Mouse (Mus musculus): ENCODE results near the gene Ddi2. TPM values are rescaled to one million over a fixed set of nuclear protein-coding genes. Genes with fewer than 3 reads are reported as not detected.
A peak's percentile ranks its signal among the peaks of the same experiment; 100 is the strongest.

Ddi2 gene
- polyA plus RNA-seq, 1 experiment: 74.4 TPM

GRCm38 (mm10) chr4:141746578-141747346, 23.5 kb upstream of the Ddi2 start, which contains the start of gene Agmat:
TSS of gene Agmat (plus strand) at chr4:141746672.
- no peak within 1 kb of the TSS for H3K4me3 ChIP-seq (ENCODE audit: insufficient read depth, low read length)
- no peaks in the 10 kb centered on the region for H3K4me1 ChIP-seq (ENCODE audit: control insufficient read depth, insufficient read depth, low read length)
- H3K27ac ChIP-seq (ENCODE audit: insufficient read depth, low read depth, low read length): no peak within 1 kb of the TSS
- TF ChIP-seq POLR2A (IDR thresholded peaks at IDR 0.05; ENCODE audit: borderline replicate concordance, low read depth, low read length) (no peak), CTCF (IDR thresholded peaks at IDR 0.05; ENCODE audit: low read depth, low read length) (no peak)

GRCm38 (mm10) chr4:141742381-141742780, 19.2 kb upstream of the Ddi2 start:
- no peak overlapping the region for H3K27ac ChIP-seq (ENCODE audit: insufficient read depth, low read depth, low read length)
- no peak overlapping the region for H3K4me3 ChIP-seq (ENCODE audit: insufficient read depth, low read length)
- no peaks in the 10 kb centered on the region for H3K4me1 ChIP-seq (ENCODE audit: control insufficient read depth, insufficient read depth, low read length)

GRCm38 (mm10) chr4:141741856-141742255, 18.6 kb upstream of the Ddi2 start:
- H3K27ac ChIP-seq (ENCODE audit: insufficient read depth, low read depth, low read length): no peak overlapping the region
- no peak for TF ChIP-seq POLR2A (IDR thresholded peaks at IDR 0.05; ENCODE audit: borderline replicate concordance, low read depth, low read length)
- no peak for TF ChIP-seq CTCF (IDR thresholded peaks at IDR 0.05; ENCODE audit: low read depth, low read length)
- H3K4me3 ChIP-seq (ENCODE audit: insufficient read depth, low read length): no peak overlapping the region
- H3K4me1 ChIP-seq (ENCODE audit: control insufficient read depth, insufficient read depth, low read length): no peaks in the 10 kb centered on the region

More at GRCm38 (mm10) chr4:141742381-141742780, 19.2 kb upstream of the Ddi2 start:
- TF ChIP-seq POLR2A (IDR thresholded peaks at IDR 0.05; ENCODE audit: borderline replicate concordance, low read depth, low read length) (no peak), CTCF (IDR thresholded peaks at IDR 0.05; ENCODE audit: low read depth, low read length) (no peak)

- H3K27ac ChIP-seq (ENCODE audit: insufficient read depth, low read depth, low read length): no peak overlapping the region
- H3K4me3 ChIP-seq (ENCODE audit: insufficient read depth, low read length): no peak overlapping the region
- H3K4me1 ChIP-seq (ENCODE audit: control insufficient read depth, insufficient read depth, low read length): peaks cover 10% of the 10 kb centered on the region
- TF ChIP-seq CTCF (IDR thresholded peaks at IDR 0.05; ENCODE audit: low read depth, low read length): no peak
- TF ChIP-seq POLR2A (IDR thresholded peaks at IDR 0.05; ENCODE audit: borderline replicate concordance, low read depth, low read length): no peak
Observed at GRCm38 (mm10) chr4:141738015-141738414, 14.8 kb upstream of the Ddi2 start.

GRCm38 (mm10) chr4:141736856-141737255, 13.6 kb upstream of the Ddi2 start:
- peaks cover 15% of the 10 kb centered on the region for H3K4me1 ChIP-seq (ENCODE audit: control insufficient read depth, insufficient read depth, low read length)
- H3K4me3 ChIP-seq (ENCODE audit: insufficient read depth, low read length): no peak overlapping the region
- TF ChIP-seq CTCF (IDR thresholded peaks at IDR 0.05; ENCODE audit: low read depth, low read length) (no peak), POLR2A (IDR thresholded peaks at IDR 0.05; ENCODE audit: borderline replicate concordance, low read depth, low read length) (no peak)
- H3K27ac ChIP-seq (ENCODE audit: insufficient read depth, low read depth, low read length): peak overlapping the region; percentile 61

GRCm38 (mm10) chr4:141735206-141735560, 12.0 kb upstream of the Ddi2 start:
- no peak for TF ChIP-seq CTCF (IDR thresholded peaks at IDR 0.05; ENCODE audit: low read depth, low read length)
- no peak for TF ChIP-seq POLR2A (IDR thresholded peaks at IDR 0.05; ENCODE audit: borderline replicate concordance, low read depth, low read length)
- no peak overlapping the region for H3K4me3 ChIP-seq (ENCODE audit: insufficient read depth, low read length)
- H3K27ac ChIP-seq (ENCODE audit: insufficient read depth, low read depth, low read length): no peak overlapping the region
- H3K4me1 ChIP-seq (ENCODE audit: control insufficient read depth, insufficient read depth, low read length): peaks cover 22% of the 10 kb centered on the region

GRCm38 (mm10) chr4:141734446-141735205, 11.4 kb upstream of the Ddi2 start:
- H3K4me1 ChIP-seq (ENCODE audit: control insufficient read depth, insufficient read depth, low read length): peaks cover 22% of the 10 kb centered on the region
- H3K27ac ChIP-seq (ENCODE audit: insufficient read depth, low read depth, low read length): peak overlapping the region; percentile 2; the same call in 1 of the 2 replicates
- no peak for TF ChIP-seq CTCF (IDR thresholded peaks at IDR 0.05; ENCODE audit: low read depth, low read length)
- TF ChIP-seq POLR2A (IDR thresholded peaks at IDR 0.05; ENCODE audit: borderline replicate concordance, low read depth, low read length): no peak
- peak overlapping the region; percentile 41 for H3K4me3 ChIP-seq (ENCODE audit: insufficient read depth, low read length)

GRCm38 (mm10) chr4:141731766-141732165, 8.5 kb upstream of the Ddi2 start:
- Histone ChIP-seq H3K27ac (ENCODE audit: insufficient read depth, low read depth, low read length) (no peak overlapping the region; the same call in 1 of the 2 replicates), H3K4me1 (ENCODE audit: control insufficient read depth, insufficient read depth, low read length) (peaks cover 30% of the 10 kb centered on the region), H3K4me3 (ENCODE audit: insufficient read depth, low read length) (no peak overlapping the region)
- no peak for TF ChIP-seq CTCF (IDR thresholded peaks at IDR 0.05; ENCODE audit: low read depth, low read length)

- H3K27ac ChIP-seq (ENCODE audit: insufficient read depth, low read depth, low read length): no peak overlapping the region
- peaks cover 24% of the 10 kb centered on the region for H3K4me1 ChIP-seq (ENCODE audit: control insufficient read depth, insufficient read depth, low read length)
- no peak for TF ChIP-seq POLR2A (IDR thresholded peaks at IDR 0.05; ENCODE audit: borderline replicate concordance, low read depth, low read length)
- no peak for TF ChIP-seq CTCF (IDR thresholded peaks at IDR 0.05; ENCODE audit: low read depth, low read length)
- H3K4me3 ChIP-seq (ENCODE audit: insufficient read depth, low read length): no peak overlapping the region
Observed at GRCm38 (mm10) chr4:141730401-141730800, 7.2 kb upstream of the Ddi2 start.

- Histone ChIP-seq H3K27ac (ENCODE audit: insufficient read depth, low read depth, low read length) (no peak overlapping the region), H3K4me3 (ENCODE audit: insufficient read depth, low read length) (no peak overlapping the region), H3K4me1 (ENCODE audit: control insufficient read depth, insufficient read depth, low read length) (peaks cover 30% of the 10 kb centered on the region)
- no peak for TF ChIP-seq CTCF (IDR thresholded peaks at IDR 0.05; ENCODE audit: low read depth, low read length)
- TF ChIP-seq POLR2A (IDR thresholded peaks at IDR 0.05; ENCODE audit: borderline replicate concordance, low read depth, low read length): no peak
Observed at GRCm38 (mm10) chr4:141729266-141729665, 6.0 kb upstream of the Ddi2 start.

All from bone marrow macrophage, adult 2 months (primary cell).